Mouse (Mus musculus) gastrocnemius, postnatal 10 days (tissue): ENCODE measurements around the gene Fam221b. TPM values are rescaled to one million over a fixed set of nuclear protein-coding genes. Genes with fewer than 3 reads are reported as not detected.

Experiments used
- DNase-seq: peaks from one replicate; pipeline ENCODE4 v3.0.0; 2021; ENCODE audit warnings: mixed read lengths
- microRNA-seq, 2 experiments: library from miRNA; unstranded; fragments of <30 nt; microRNA quantifications; one replicate each; pipeline ENCODE4 v1.2.0; 2021
- total RNA-seq, 2 experiments: library from RNA; stranded (reverse); gene quantifications; 2 replicates each; pipeline ENCODE4 v1.2.3; 2021

Gene Fam221b
- total RNA-seq, 2 experiments from 2014 or later = 0.18 to 0.26 TPM

DNA sequence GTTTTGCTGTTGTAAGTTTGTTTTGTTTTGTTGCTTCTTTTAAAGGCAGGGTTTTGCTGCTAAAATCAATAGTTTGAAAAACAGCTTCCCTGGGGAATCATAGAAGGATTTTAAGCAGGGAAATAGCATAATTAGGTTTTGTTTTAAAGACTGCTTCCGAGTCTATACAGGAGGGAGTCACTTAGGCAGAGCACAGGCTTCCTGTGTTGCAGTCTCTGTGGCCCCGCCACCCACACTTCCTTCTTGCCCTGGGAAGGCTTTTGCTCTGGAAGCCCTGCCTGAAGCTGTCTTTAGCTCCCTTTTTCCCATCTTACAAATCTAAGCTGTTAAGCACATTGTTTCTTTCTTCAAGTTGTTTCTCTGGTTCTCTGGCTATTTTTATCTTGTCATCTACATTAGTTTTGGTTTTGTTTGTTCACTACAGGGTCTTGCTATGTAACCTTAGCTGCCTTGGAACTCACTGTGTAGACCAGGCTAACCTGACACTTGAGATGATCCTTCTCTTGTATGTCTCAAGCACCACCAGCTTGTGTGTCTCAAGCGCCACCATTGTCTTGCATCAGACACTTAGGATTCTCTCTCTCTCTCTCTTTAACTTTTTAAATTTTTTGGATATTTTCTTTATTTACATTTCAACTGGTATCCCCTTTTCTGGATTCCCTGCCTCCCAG is 55.8 kb downstream of the Fam221b start:
- no peak for DNase-seq

DNA sequence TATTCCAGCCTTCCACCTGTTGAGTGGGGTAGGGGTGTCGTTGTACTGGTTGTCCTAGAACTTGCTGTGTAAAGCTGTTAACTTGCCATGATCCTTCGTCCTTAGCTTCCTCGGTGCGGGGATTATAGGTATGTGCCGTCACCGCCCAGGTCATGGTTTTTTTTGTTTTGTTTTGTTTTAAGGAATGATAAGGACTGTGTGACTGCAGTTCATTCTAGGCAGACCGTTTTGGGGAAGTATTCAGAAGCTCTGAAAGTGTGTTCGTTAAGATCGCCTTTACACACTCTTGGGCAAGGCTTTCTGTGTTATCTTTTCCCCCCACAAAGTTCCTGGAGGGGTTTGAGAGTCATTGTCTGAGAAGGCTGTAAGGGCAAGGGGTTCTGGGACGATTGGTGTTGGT is 56.4 kb downstream of the Fam221b start:
- DNase-seq = no peak

Small RNAs within 50 kb of the gene (microRNA-seq; reads per million reads assigned to microRNA genes)
- 0 to 0.64 reads per million in 2 experiments for gene Gm25262

Other genes with a start within 250 kb of the Fam221b start
- not detected for gene Fam166b, start 240.0 kb downstream of the Fam221b start, total RNA-seq
- 10 to 100 TPM; 28.0 to 34.7 TPM for gene Tesk1, start 227.2 kb downstream of the Fam221b start, total RNA-seq
- under 1 TPM in 1 of 2 experiments, not detected in 1; 0.61 TPM for gene Cd72, start 214.5 kb downstream of the Fam221b start, total RNA-seq
- gene Sit1, start 185.4 kb downstream of the Fam221b start, total RNA-seq = not detected
- gene Ccdc107, start 176.2 kb downstream of the Fam221b start, total RNA-seq = 10 to 100 TPM; 23.4 to 24.1 TPM
- 1 to 10 TPM; 2.8 to 3.8 TPM for gene Arhgef39, start 169.4 kb downstream of the Fam221b start, total RNA-seq
- gene Car9, start 162.2 kb downstream of the Fam221b start, total RNA-seq = 1 to 10 TPM; 2.8 TPM
- 1,000 to 10,000 TPM; 8,012 to 8,431 TPM for gene Tpm2, start 145.4 kb downstream of the Fam221b start, total RNA-seq
- 10 to 100 TPM; 39.6 to 45.0 TPM for gene Creb3, start 106.8 kb downstream of the Fam221b start, total RNA-seq
- gene Tln1, start 106.5 kb downstream of the Fam221b start, total RNA-seq = 100 to 1,000 TPM in 1 of 2 experiments, 10 to 100 TPM in 1; 84.9 to 112 TPM
- gene Rgp1, start 90.4 kb downstream of the Fam221b start, total RNA-seq = 10 to 100 TPM; 22.9 to 30.4 TPM
- 1 to 10 TPM; 6.7 to 9.1 TPM for gene Gba2, start 90.3 kb downstream of the Fam221b start, total RNA-seq
- under 1 TPM; 0.33 to 0.38 TPM for gene Msmp, start 84.7 kb downstream of the Fam221b start, total RNA-seq
- gene Npr2, start 37.2 kb downstream of the Fam221b start, total RNA-seq = 10 to 100 TPM; 30.7 to 39.5 TPM
- under 1 TPM in 1 of 2 experiments, not detected in 1; 0.38 TPM for gene Spag8, start 15.6 kb downstream of the Fam221b start, total RNA-seq
- 10 to 100 TPM; 51.3 to 57.6 TPM for gene Hint2, start 12.7 kb downstream of the Fam221b start, total RNA-seq
- 10 to 100 TPM in 1 of 2 experiments, 1 to 10 TPM in 1; 9.1 to 10.8 TPM for gene Tmem8b, start 174 bp downstream of the Fam221b start, total RNA-seq
- gene Olfr70, start 31.7 kb upstream of the Fam221b start, total RNA-seq = not detected
- not detected for gene Olfr71, start 41.1 kb upstream of the Fam221b start, total RNA-seq
- 1 to 10 TPM; 2.3 to 3.1 TPM for gene Hrct1, start 58.0 kb upstream of the Fam221b start, total RNA-seq
- 1 to 10 TPM; 1.1 to 1.6 TPM for gene Spaar, start 60.9 kb upstream of the Fam221b start, total RNA-seq
- gene Olfr159, start 101.9 kb upstream of the Fam221b start, total RNA-seq = not detected
- gene Olfr156, start 154.8 kb upstream of the Fam221b start, total RNA-seq = not detected
- not detected for gene Olfr157, start 171.1 kb upstream of the Fam221b start, total RNA-seq
- gene Olfr155, start 182.4 kb upstream of the Fam221b start, total RNA-seq = not detected
- 10 to 100 TPM; 13.6 to 15.5 TPM for gene Reck, start 206.4 kb upstream of the Fam221b start, total RNA-seq